Mouse (Mus musculus) forebrain, embryonic 14.5 days (tissue): ENCODE data around the gene Hoxc12. TPM values are rescaled to one million over a fixed set of nuclear protein-coding genes. Genes with fewer than 3 reads are reported as not detected.

Source experiments
- ATAC-seq: fragments of 200-750 bp; cut with Nextera tagmentation; 2 replicates; pipeline ENCODE4 v1.8.0; 2017; ENCODE audit warnings: mild to moderate bottlenecking, moderate library complexity
- DNase-seq: peaks from one replicate; pipeline ENCODE4 v3.0.0-alpha.2; 2015; ENCODE audit warnings: low spot score
- H3K27ac ChIP-seq: fragments of 300-500 bp; sonication (generic); 2 replicates; pipeline ENCODE4 v1.5.1; 2014; ENCODE audit warnings: low read depth, mild to moderate bottlenecking, control low read depth, low read length, moderate library complexity
- H3K27me3 ChIP-seq: fragments of 300-500 bp; sonication (generic); replicated peaks from 2 replicates; pipeline ENCODE4 v1.6.1; 2014; ENCODE audit warnings: low read length, control low read depth, mixed read lengths; ENCODE audit not compliant: control insufficient read depth, insufficient read depth
- H3K36me3 ChIP-seq: fragments of 300-500 bp; sonication (generic); 2 replicates; pipeline ENCODE4 v1.6.1; 2014; ENCODE audit warnings: low read length, control low read depth; ENCODE audit not compliant: control insufficient read depth, insufficient read depth
- H3K4me1 ChIP-seq: fragments of 300-500 bp; sonication (generic); 2 replicates; pipeline ENCODE4 v1.6.1; 2014; ENCODE audit warnings: antibody characterized with exemption, low read length, control low read depth; ENCODE audit not compliant: control insufficient read depth, insufficient read depth
- H3K4me2 ChIP-seq: fragments of 300-500 bp; sonication (generic); 2 replicates; pipeline ENCODE4 v1.6.1; 2014; ENCODE audit warnings: mild to moderate bottlenecking, control low read depth, low read length
- H3K4me3 ChIP-seq: fragments of 300-500 bp; sonication (generic); 2 replicates; pipeline ENCODE4 v1.5.1; 2014; ENCODE audit warnings: low read depth, low read length, control low read depth
- H3K9ac ChIP-seq: fragments of 300-500 bp; sonication (generic); 2 replicates; pipeline ENCODE4 v1.6.1; 2014; ENCODE audit warnings: mild to moderate bottlenecking, low read length, control low read depth, moderate library complexity
- H3K9me3 ChIP-seq: fragments of 300-500 bp; sonication (generic); replicated peaks from 2 replicates; pipeline ENCODE4 v1.6.1; 2016; ENCODE audit warnings: low read length, control low read depth, mixed read lengths; ENCODE audit not compliant: control insufficient read depth
- WGBS: fragments of 180-500 bp; shearing (Covaris S2); extraction: QIAGEN DNeasy Blood & Tissue Kit; methylation state at CpG from one replicate; pipeline ENCODE4 v1.1.7; 2014; 5-methylcytosine and 5-hydroxymethylcytosine counted together
- polyA plus RNA-seq: library from polyadenylated mRNA; unstranded; fragments of >200 nt; fragmentation: Nextera tagmentation; extraction: Ambion mirVana; gene quantifications from 2 replicates; pipeline ENCODE4 v1.2.1, GENCODE M21; 2014

Gene Hoxc12
- polyA plus RNA-seq, 1 experiment from 2014 or later, result not detected

DNA sequence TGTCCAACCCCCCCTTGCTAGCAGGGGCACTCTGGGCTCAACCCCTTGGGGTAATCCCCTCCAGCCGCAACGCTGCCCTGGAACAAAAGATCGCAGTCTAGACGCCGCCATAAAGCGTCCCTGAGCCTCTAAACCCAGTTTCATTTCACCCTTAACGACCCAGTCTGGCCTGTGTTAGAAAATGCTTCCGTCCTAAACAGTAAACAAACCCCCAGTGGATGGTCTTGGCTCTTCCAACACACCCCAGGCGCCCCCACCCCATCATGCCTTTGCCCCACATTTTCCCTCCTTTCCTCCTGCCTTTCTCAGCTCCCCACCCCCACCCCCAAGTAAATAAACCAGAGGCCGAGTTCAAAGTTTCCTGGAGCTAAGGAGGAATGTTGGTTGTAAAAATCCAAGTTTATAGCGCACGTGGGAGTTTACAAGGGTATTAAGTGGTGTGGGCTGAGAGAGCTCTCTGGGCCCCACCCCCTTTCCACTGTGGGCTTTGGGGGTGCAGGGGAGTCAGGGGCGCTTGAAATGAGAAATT is 23.2 kb downstream of the Hoxc12 start:
- no peaks in the 10 kb centered on the region for H3K9me3 ChIP-seq
- no peak overlapping the region for H3K4me3 ChIP-seq
- peaks cover 91% of the 10 kb centered on the region for H3K27me3 ChIP-seq
- DNase-seq (no peak), ATAC-seq (no peak)
- H3K4me2 ChIP-seq, result no peak overlapping the region
- WGBS, result 0% methylated on average over 13 of the region's 13 CpGs
- H3K27ac ChIP-seq, result no peak overlapping the region
- H3K36me3 ChIP-seq, result no peaks in the 10 kb centered on the region
- no peaks in the 10 kb centered on the region for H3K4me1 ChIP-seq
- no peak overlapping the region for H3K9ac ChIP-seq

DNA sequence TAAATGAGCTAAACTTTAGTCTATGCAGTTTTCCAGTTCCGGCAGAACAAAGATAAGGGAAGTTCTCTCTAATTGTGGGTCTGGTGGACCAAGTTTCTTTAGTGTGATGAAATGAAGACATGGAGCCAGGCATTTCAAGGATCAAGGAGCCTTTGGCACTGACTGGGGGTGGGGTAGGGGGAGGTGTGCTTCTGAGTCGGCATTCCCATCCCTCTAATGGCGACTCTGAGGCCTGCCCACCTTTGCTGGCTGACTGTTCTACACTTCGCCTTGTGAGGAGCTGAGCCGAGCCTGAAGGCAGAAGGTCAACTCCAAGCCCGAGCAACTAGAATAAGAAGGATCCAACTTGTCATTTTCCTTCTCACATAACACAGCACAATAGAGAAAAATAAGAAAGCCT is 25.2 kb downstream of the Hoxc12 start:
- no peak overlapping the region for H3K27ac ChIP-seq
- no peaks in the 10 kb centered on the region for H3K4me1 ChIP-seq
- no peak overlapping the region for H3K4me3 ChIP-seq
- H3K9me3 ChIP-seq, result no peaks in the 10 kb centered on the region
- H3K9ac ChIP-seq, result no peak overlapping the region
- DNase-seq, result no peak
- 2% methylated on average over 6 of the region's 6 CpGs for WGBS
- ATAC-seq, result no peak
- no peak overlapping the region for H3K4me2 ChIP-seq
- no peaks in the 10 kb centered on the region for H3K36me3 ChIP-seq
- H3K27me3 ChIP-seq, result peaks cover 93% of the 10 kb centered on the region

- Histone ChIP-seq H3K4me1 (no peaks in the 10 kb centered on the region), H3K9me3 (no peaks in the 10 kb centered on the region), H3K9ac (no peak overlapping the region), H3K27me3 (peaks cover 93% of the 10 kb centered on the region), H3K4me3 (no peak overlapping the region), H3K27ac (no peak overlapping the region), H3K36me3 (no peaks in the 10 kb centered on the region), H3K4me2 (no peak overlapping the region)
- WGBS, result 2% methylated on average over 13 of the region's 13 CpGs
- DNase-seq, result no peak
- ATAC-seq, result no peak
Measured at GRCm38 (mm10) chr15:102962492-102962891, 25.9 kb downstream of the Hoxc12 start.

DNA sequence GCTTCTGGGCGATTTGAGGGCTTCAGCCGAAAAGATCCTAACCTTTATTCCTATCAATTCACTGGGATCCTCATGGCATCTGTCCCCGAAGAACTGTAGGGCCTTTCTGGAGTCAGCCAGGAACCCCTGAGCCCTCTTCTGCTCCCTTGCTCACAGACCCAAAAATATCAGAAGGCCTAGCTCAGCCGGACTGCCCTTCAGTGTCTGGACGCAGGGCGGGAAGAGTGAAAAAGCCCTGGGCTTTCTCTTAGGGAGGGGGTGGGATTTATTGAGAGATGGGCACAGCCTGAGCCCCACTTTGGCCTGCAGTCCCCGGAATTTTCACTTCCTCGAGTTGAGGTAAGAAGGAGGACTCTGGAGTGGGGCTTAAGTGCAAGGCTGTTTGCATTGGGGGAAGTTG is 26.7 kb downstream of the Hoxc12 start:
- Histone ChIP-seq H3K4me1 (no peaks in the 10 kb centered on the region), H3K9ac (no peak overlapping the region), H3K4me2 (no peak overlapping the region), H3K27me3 (peaks cover 92% of the 10 kb centered on the region), H3K36me3 (no peaks in the 10 kb centered on the region), H3K9me3 (no peaks in the 10 kb centered on the region), H3K4me3 (no peak overlapping the region), H3K27ac (no peak overlapping the region)
- no peak for ATAC-seq
- DNase-seq, result no peak
- 1% methylated on average over 8 of the region's 8 CpGs for WGBS

DNA sequence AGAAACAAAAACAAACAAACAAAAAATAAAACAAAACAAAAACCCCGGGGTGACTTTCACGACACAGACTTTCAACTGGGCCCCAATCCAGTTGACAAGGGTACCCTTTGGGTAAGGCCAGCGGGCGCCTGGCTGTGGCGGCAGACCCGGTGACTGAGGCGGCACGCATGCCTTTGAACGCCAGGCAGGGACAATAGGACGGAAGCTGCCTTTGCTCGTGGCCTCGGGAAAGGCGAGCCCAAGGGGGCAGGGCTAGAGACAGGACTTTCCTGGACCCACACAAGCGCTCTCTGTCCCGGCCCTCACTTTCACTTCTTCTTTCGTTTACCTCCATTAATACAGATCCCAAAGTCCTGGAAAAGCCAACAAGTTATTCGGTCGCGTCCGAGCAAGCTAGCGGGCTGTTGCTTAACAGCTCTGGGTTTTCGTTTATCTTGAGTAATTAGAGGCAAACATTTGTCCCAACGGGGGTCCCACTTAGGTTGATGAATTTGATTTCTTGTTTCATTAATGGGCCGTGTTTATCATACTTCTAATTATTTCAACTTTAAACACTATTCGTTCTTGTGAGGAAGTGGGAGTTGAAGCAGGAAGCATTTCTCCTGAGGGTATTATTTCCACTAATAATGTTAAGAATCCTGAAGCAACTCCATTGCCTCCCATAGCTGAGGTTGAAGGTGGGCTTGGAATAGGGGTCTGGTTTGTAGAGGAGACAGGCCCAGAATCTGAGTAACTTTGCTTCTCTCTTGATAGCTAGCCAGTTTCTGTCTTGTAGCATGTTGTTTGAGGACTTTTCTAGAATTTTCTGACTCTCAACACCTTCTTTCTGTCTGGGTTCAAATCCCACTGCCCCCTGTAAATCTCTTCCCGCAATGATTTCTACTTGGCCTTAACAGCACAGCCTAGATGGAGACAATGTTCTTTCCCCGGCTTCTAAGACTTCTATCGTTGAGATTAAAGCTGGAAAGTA is 27.4 kb downstream of the Hoxc12 start:
- no peaks in the 10 kb centered on the region for H3K9me3 ChIP-seq
- H3K4me3 ChIP-seq, result no peak overlapping the region
- DNase-seq, result no peak
- no peaks in the 10 kb centered on the region for H3K36me3 ChIP-seq
- H3K27me3 ChIP-seq, result peaks cover 92% of the 10 kb centered on the region
- H3K4me1 ChIP-seq, result no peaks in the 10 kb centered on the region
- no peak for ATAC-seq
- no peak overlapping the region for H3K9ac ChIP-seq
- H3K4me2 ChIP-seq, result no peak overlapping the region
- no peak overlapping the region for H3K27ac ChIP-seq
- 2% methylated on average over 28 of the region's 28 CpGs for WGBS

DNA sequence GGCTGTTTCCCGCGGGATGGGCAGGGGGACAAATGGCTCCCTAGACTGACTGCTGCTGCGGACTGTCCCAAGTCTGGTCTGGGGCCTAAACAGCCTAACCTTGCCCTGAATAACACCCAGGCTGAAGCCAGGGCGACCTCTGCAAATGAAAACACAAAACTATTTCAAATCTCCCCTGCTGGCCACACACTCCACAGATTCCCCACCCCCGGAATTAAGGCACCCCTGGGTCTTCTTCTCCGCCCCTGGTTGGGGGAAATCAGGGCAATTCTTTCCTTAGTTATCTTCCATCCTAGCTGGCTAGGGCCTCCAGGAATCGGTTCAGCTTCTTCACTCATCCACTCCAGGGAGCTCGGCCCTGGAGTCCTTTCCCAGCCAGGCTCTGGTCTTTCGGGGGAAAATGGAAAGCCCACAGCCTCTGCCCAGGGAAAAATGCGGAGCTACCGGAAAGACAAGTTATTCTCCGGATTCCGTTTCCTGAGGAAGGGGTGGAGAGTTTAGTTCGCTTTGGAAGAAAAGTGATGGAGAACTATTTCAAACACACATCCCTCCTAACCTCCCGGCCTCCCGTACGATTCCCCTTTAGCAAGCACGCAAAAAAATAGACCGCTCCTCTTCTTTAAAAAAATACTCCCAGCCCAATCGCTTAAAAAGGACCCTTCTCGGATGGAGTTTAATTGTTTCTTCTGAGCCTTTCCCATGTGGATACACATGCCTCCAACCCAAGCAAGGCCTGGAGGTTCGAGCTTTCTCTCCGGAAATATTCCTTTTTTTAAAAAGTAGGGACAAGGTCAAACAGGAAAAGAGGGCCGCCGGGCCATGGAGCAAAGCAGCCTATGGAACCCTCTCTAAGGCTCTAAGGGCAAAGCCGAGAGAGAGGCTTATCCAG is 28.7 kb downstream of the Hoxc12 start:
- Histone ChIP-seq H3K27ac (no peak overlapping the region), H3K27me3 (peaks cover 94% of the 10 kb centered on the region), H3K9me3 (no peaks in the 10 kb centered on the region), H3K4me2 (no peak overlapping the region), H3K4me1 (no peaks in the 10 kb centered on the region), H3K9ac (no peak overlapping the region), H3K4me3 (no peak overlapping the region), H3K36me3 (no peaks in the 10 kb centered on the region)
- 3% methylated on average over 26 of the region's 26 CpGs for WGBS
- ATAC-seq (no peak), DNase-seq (no peak)

- Histone ChIP-seq H3K4me3 (peak overlapping the region; percentile 2; the same call in 1 of the 2 replicates), H3K4me2 (no peak overlapping the region)
- WGBS, result 2% methylated on average over 29 of the region's 30 CpGs
Measured at GRCm38 (mm10) chr15:102965892-102966775, 29.6 kb downstream of the Hoxc12 start.

DNA sequence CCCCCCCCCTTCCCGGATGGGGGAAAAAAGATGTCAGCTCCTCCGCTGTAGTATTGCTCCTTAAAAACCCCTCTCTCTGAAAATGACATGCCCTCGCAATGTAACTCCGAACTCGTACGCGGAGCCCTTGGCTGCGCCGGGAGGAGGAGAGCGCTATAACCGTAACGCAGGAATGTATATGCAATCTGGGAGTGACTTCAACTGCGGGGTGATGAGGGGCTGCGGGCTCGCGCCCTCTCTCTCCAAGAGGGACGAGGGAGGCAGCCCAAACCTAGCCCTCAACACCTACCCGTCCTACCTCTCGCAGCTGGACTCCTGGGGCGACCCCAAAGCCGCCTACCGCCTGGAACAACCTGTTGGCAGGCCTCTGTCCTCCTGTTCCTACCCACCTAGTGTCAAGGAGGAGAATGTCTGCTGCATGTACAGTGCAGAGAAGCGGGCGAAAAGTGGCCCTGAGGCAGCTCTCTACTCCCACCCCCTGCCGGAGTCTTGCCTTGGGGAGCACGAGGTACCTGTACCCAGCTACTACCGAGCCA is 30.3 kb downstream of the Hoxc12 start, which contains the start of gene Hoxc10:
Hoxc10 (plus strand) TSS at position 21 of the 536 bp plus-strand sequence.
- Histone ChIP-seq H3K9ac (no peak within 1 kb of the TSS), H3K4me2 (no peak within 1 kb of the TSS), H3K9me3 (no peaks in the 10 kb centered on the region), H3K4me1 (no peaks in the 10 kb centered on the region), H3K4me3 (peak within 1 kb of the TSS; percentile 2; the same call in 1 of the 2 replicates), H3K27ac (no peak within 1 kb of the TSS), H3K27me3 (peaks cover 96% of the 10 kb centered on the region), H3K36me3 (no peaks in the 10 kb centered on the region)
- under 1% methylated on average over 27 of the region's 27 CpGs for WGBS
- ATAC-seq (peak; percentile 18; the same call in 1 of the 2 replicates), DNase-seq (no peak)

More at GRCm38 (mm10) chr15:102965892-102966775, 29.6 kb downstream of the Hoxc12 start:
- DNase-seq (peak; percentile 78), ATAC-seq (peak; percentile 15; the same call in 1 of the 2 replicates)
- Histone ChIP-seq H3K4me1 (no peaks in the 10 kb centered on the region), H3K9me3 (no peaks in the 10 kb centered on the region), H3K36me3 (no peaks in the 10 kb centered on the region), H3K9ac (no peak overlapping the region), H3K27me3 (peaks cover 96% of the 10 kb centered on the region), H3K27ac (no peak overlapping the region)
